In the genomic region with DNA sequence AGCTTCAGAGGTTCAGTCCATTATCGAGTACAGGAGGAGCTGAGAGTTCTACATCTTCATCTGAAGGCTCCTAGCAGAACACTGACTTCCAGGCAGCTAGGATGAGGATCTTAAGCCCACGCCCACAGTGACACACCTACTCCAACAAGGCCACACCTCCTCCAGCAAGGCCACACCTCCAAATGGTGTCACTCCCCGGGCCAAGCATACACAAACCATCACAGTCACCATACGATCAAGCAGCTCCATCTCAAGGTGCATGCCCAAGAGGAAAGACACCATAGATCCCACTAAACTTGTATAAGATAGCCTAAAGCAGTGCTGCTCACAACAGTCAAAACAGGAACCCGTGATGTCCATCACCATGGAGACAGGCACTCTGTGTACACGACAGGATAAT, we compare ENCODE assay signal across 13 mouse cellular contexts.
"Had no signal": no experiment of that assay in that cellular context is flagged by ENCODE, and none has a peak within 500 bp of the region (broad histone marks: within the 10 kb centered on the region; RNA-seq: fewer than 3 reads in every experiment).

No protein-coding gene starts in this region.

- H3K27ac ChIP-seq: layer of hippocampus, adult 2 months; limb, embryonic 13.5 days; liver, embryonic 15.5 days; midbrain, embryonic 13.5 days; neural tube, embryonic 12.5 days had no signal

- H3K9me3 ChIP-seq: limb, embryonic 13.5 days; liver, embryonic 15.5 days; midbrain, embryonic 13.5 days; neural tube, embryonic 12.5 days had no signal

- H3K4me1 ChIP-seq: limb, embryonic 13.5 days; liver, embryonic 15.5 days; midbrain, embryonic 13.5 days; neural tube, embryonic 12.5 days had no signal

- H3K4me2 ChIP-seq: limb, embryonic 13.5 days; liver, embryonic 15.5 days; lung, embryonic 14.5 days; midbrain, embryonic 13.5 days; neural tube, embryonic 12.5 days had no signal

- H3K27me3 ChIP-seq: neural tube, embryonic 12.5 days had no signal

- H3K9ac ChIP-seq: limb, embryonic 13.5 days; liver, embryonic 15.5 days; lung, embryonic 14.5 days; midbrain, embryonic 13.5 days; neural tube, embryonic 12.5 days had no signal

- DNase-seq: kidney, adult 9 months; kidney, postnatal 10 days; kidney, postnatal 4 days; left cerebral cortex, postnatal 4 days; lung, embryonic 14.5 days; thymus, adult 18-20 months; thymus, postnatal 14 days had no signal

- H3K4me3 ChIP-seq: layer of hippocampus, adult 2 months; limb, embryonic 13.5 days; liver, embryonic 15.5 days; midbrain, embryonic 13.5 days; neural tube, embryonic 12.5 days had no signal

- H3K36me3 ChIP-seq: limb, embryonic 13.5 days; liver, embryonic 15.5 days; midbrain, embryonic 13.5 days; neural tube, embryonic 12.5 days had no signal

- ATAC-seq: intestine, postnatal 0 days; midbrain, embryonic 13.5 days had no signal
